Mouse (Mus musculus): ENCODE measurements at regions not wholly inside any gene's neighbourhood (a gene's known extent, or its start where the extent isn't known, plus 50 kb on each side); places are given as distances from the start of the nearest gene placed in this dataset.

DNA sequence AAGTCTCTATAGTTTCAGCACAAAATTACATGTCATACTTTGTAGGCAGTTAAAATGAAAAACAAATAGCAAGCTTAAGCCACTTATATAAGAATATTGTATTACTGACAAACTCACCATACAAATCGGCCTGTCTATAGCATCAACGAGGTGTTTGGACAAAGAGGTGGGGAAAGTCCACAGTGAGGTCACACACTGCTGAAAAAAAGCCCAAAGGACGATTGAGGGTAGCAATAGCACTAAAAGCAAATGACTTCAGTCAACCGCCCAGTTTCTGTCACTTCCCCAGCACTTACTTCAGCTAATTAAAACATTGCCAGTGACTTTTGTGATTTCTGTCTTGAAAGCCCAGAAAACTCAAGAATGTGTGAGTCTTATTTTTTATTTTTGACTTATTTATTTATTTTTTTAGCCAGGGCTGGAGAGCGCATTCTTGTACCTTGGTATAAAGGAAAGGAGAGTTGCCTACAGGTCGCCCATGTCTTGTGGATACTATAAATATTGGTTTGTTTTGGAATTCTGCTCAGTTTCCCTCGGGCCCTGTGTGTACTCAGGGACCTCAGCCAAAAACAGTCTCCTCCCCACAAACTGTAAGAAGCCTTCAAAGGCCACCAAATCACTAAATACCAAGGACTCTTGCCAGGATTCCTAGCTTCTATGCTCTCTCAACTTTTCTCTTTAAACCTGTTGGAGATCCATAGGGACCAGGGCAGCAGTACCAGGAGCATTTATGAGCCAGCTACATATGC is 71.2 kb upstream of the 4933415F23Rik start:
- peak overlapping the region; percentile 77 for H3K27ac ChIP-seq
- 34% methylated on average over 7 of the region's 7 CpGs for WGBS
- no peaks in the 10 kb centered on the region for H3K9me3 ChIP-seq
- H3K36me3 ChIP-seq, result no peaks in the 10 kb centered on the region
- no peak overlapping the region for H3K4me3 ChIP-seq
- peak; percentile 81; the same call in 1 of the 2 replicates for ATAC-seq (ENCODE audit: borderline replicate concordance, extremely low read depth, low FRiP score, low TSS enrichment)
- H3K9ac ChIP-seq, result no peak overlapping the region
- H3K27me3 ChIP-seq, result no peaks in the 10 kb centered on the region
- no peak overlapping the region for H3K4me2 ChIP-seq
- H3K4me1 ChIP-seq, result peaks cover 23% of the 10 kb centered on the region; the same call in 1 of the 2 replicates

DNA sequence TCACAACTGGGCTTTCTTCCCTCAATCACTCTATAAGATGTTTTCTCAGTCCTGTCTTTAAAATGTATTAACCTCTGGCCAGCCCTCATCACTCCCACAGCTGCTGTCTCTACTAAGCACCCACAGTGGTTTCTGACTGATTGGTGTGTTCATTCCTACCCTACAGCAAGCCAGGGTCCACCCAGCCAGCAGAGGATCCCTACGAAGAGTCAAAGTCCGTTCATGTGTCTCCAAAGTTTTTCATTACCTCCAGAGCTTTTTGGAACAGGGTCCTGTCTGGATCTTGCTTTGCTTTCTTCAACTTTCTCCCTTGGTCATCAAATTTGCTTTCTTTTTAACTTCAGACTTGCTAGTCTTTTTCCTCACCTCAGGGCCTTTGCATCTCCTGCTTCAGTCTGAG is 69.3 kb upstream of the 4933415F23Rik start:
- Histone ChIP-seq H3K36me3 (no peaks in the 10 kb centered on the region), H3K4me1 (peaks cover 15% of the 10 kb centered on the region; the same call in 1 of the 2 replicates), H3K27me3 (no peaks in the 10 kb centered on the region), H3K9me3 (no peaks in the 10 kb centered on the region), H3K9ac (no peak overlapping the region), H3K4me3 (no peak overlapping the region), H3K27ac (no peak overlapping the region), H3K4me2 (no peak overlapping the region)
- WGBS, result 95% methylated on average over 2 of the region's 2 CpGs
- ATAC-seq (ENCODE audit: borderline replicate concordance, extremely low read depth, low FRiP score, low TSS enrichment), result no peak

DNA sequence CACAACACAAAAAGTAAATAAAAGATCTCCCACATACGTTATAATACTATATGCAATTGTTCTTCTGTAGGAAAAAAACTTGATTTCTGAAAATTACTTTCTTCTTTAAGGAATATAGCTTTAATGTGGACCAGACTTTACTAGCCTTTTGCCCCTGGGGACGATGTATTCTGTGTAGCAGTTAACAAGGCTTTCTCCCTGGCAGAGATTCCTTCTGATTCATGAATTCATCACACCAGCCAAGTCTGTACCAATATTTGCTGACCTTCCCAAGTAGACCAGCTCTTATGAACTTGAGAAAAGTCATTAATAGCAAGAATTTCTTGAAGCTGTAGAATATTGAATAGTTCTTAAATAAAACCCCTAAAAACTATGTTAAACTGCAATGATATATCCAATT is 68.7 kb upstream of the 4933415F23Rik start:
- Histone ChIP-seq H3K27ac (no peak overlapping the region), H3K9me3 (no peaks in the 10 kb centered on the region), H3K4me2 (no peak overlapping the region), H3K36me3 (no peaks in the 10 kb centered on the region), H3K4me1 (peaks cover 15% of the 10 kb centered on the region; the same call in 1 of the 2 replicates), H3K27me3 (no peaks in the 10 kb centered on the region), H3K9ac (no peak overlapping the region), H3K4me3 (no peak overlapping the region)
- no peak for ATAC-seq (ENCODE audit: borderline replicate concordance, extremely low read depth, low FRiP score, low TSS enrichment)
- WGBS, result 64% methylated on average over 2 of the region's 2 CpGs

DNA sequence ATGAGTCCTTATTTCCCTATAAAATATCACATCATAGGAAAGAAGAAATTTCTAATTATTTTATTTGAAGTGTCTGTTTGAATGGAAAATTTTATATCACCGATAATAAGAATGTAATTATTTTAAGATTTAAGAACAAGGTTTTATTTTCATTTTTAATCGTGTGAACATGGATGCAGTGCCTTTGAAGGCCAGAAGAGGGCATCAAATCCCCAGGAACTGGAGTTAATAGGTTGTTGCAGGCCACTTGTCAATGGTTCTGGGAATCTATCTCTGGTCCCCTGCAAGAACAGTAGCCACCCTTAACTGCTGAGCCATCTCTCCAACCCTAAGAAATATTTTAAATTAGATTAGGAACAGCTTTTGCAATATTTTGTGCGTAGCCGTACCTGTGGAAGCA is 66.5 kb upstream of the 4933415F23Rik start:
- H3K27me3 ChIP-seq, result no peaks in the 10 kb centered on the region
- H3K9ac ChIP-seq, result no peak overlapping the region
- peaks cover 6% of the 10 kb centered on the region; the same call in 1 of the 2 replicates for H3K4me1 ChIP-seq
- 93% methylated on average over 4 of the region's 4 CpGs for WGBS
- H3K4me3 ChIP-seq, result no peak overlapping the region
- H3K36me3 ChIP-seq, result no peaks in the 10 kb centered on the region
- no peak overlapping the region for H3K4me2 ChIP-seq
- H3K9me3 ChIP-seq, result no peaks in the 10 kb centered on the region
- ATAC-seq (ENCODE audit: borderline replicate concordance, extremely low read depth, low FRiP score, low TSS enrichment), result no peak
- no peak overlapping the region for H3K27ac ChIP-seq

DNA sequence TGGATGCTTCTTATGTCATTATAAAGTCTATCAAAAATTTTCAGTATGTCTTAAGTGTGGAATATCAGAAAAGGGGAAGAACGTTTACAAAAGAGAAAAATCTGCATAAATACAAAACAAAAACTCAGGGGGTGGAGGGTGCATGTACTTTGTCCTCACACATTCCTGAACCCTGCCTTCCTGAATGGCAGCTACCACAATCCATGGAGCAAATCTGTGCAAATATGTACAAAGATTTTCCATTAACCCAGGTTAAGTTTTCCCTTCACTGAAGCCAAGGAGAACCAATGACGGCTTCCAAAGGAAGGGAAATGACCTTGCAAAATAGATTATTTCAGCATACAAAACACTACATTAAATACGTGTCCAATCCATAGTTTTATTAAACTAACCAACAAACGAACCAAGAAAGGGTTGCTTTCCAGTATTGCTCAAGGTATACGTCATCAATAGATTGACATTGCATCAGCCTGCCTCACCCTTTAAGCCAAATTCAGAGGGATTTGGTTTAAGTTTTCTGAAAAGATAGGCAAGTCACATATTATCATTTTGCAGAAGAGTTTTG is 61.4 kb upstream of the 4933415F23Rik start:
- no peaks in the 10 kb centered on the region for H3K9me3 ChIP-seq
- no peak overlapping the region for H3K4me2 ChIP-seq
- H3K9ac ChIP-seq, result no peak overlapping the region
- H3K36me3 ChIP-seq, result no peaks in the 10 kb centered on the region
- no peak overlapping the region for H3K4me3 ChIP-seq
- no peak overlapping the region for H3K27ac ChIP-seq
- H3K27me3 ChIP-seq, result no peaks in the 10 kb centered on the region
- no peak for ATAC-seq (ENCODE audit: borderline replicate concordance, extremely low read depth, low FRiP score, low TSS enrichment)
- WGBS, result 69% methylated on average over 5 of the region's 5 CpGs
- no peaks in the 10 kb centered on the region for H3K4me1 ChIP-seq

DNA sequence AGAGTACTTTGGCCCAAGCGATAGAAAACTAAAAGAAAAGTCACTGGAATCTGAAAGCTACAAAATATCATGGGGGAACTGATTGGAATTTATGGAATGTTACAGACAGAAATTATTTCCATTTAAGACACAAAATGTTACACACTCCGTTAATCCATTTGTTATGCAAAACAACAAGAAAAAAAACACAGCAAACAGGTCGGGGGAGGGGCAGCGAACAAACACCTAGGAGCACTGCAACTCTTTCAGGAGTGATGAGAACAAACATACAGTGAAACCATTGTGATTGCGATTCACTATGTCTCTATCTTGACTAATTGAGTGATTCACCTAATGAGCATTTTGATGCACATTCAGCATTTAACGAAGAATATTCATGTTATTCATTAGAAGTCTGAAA is 60.7 kb upstream of the 4933415F23Rik start:
- H3K36me3 ChIP-seq, result no peaks in the 10 kb centered on the region
- 78% methylated on average over 6 of the region's 6 CpGs for WGBS
- no peak overlapping the region for H3K27ac ChIP-seq
- H3K27me3 ChIP-seq, result no peaks in the 10 kb centered on the region
- no peak overlapping the region for H3K9ac ChIP-seq
- ATAC-seq (ENCODE audit: borderline replicate concordance, extremely low read depth, low FRiP score, low TSS enrichment), result no peak
- H3K4me2 ChIP-seq, result no peak overlapping the region
- no peaks in the 10 kb centered on the region for H3K4me1 ChIP-seq
- H3K4me3 ChIP-seq, result no peak overlapping the region
- H3K9me3 ChIP-seq, result no peaks in the 10 kb centered on the region

MicroRNAs encoded in the stretch of these regions (microRNA counts, 519-probe panel; counts per million panel counts)
- microRNA mmu-miR-30a (2,792 counts per million, percentile 73 among the panel's probes with 10 or more counts), microRNA mmu-miR-30c (3,467 counts per million, percentile 91 among the panel's probes with 10 or more counts)

Small RNA genes in the stretch of these regions (microRNA-seq; reads per million reads assigned to microRNA genes)
- gene Mir30a, result 12,607 reads per million, percentile 96 among the genes with 10 or more reads in this experiment
- gene Mir30c-2, result 51.5 reads per million, percentile 46 among the genes with 10 or more reads in this experiment
